Mouse (Mus musculus) hindbrain, embryonic 11.5 days (tissue): ENCODE measurements at regions not wholly inside any gene's neighbourhood (a gene's known extent, or its start where the extent isn't known, plus 50 kb on each side); places are given as distances from the start of the nearest gene placed in this dataset.
A peak's percentile ranks its signal among the peaks of the same experiment; 100 is the strongest.
"Not testable (repeated sequence)": the region's sequence is repeated elsewhere in the genome, so short reads cannot be mapped to it uniquely, and the experiment has no call there.

Experiments used
- ATAC-seq: fragments of 200-750 bp; cut with Nextera tagmentation; 2 replicates; pipeline ENCODE4 v1.8.0; 2017; ENCODE audit warnings: mild to moderate bottlenecking, moderate TSS enrichment, moderate library complexity; ENCODE audit not compliant: low FRiP score
- DNase-seq: peaks from one replicate; pipeline ENCODE4 v3.0.0-alpha.2; 2015; ENCODE audit warnings: low spot score
- H3K27ac ChIP-seq: fragments of 300-500 bp; sonication (generic); 2 replicates; pipeline ENCODE4 v1.5.1; 2014; ENCODE audit warnings: mild to moderate bottlenecking, low read depth, low read length
- H3K27me3 ChIP-seq: fragments of 300-500 bp; sonication (generic); 2 replicates; pipeline ENCODE4 v1.6.1; 2014; ENCODE audit warnings: mild to moderate bottlenecking, low read length, moderate library complexity, mixed read lengths; ENCODE audit not compliant: control insufficient read depth, insufficient read depth
- H3K36me3 ChIP-seq: fragments of 300-500 bp; sonication (generic); 2 replicates; pipeline ENCODE4 v1.6.1; 2014; ENCODE audit warnings: mild to moderate bottlenecking, low read length, moderate library complexity, mixed read lengths; ENCODE audit not compliant: control insufficient read depth, insufficient read depth
- H3K4me1 ChIP-seq: fragments of 300-500 bp; sonication (generic); replicated peaks from 2 replicates; pipeline ENCODE4 v1.6.1; 2014; ENCODE audit warnings: low read length, mixed read lengths; ENCODE audit not compliant: control insufficient read depth, insufficient read depth
- H3K4me2 ChIP-seq: fragments of 300-500 bp; sonication (generic); replicated peaks from 2 replicates; pipeline ENCODE4 v1.6.1; 2014; ENCODE audit warnings: mild to moderate bottlenecking, low read depth, low read length
- H3K4me3 ChIP-seq: fragments of 300-500 bp; sonication (generic); 2 replicates; pipeline ENCODE4 v1.5.1; 2014; ENCODE audit warnings: low read depth, low read length
- H3K9ac ChIP-seq: fragments of 300-500 bp; sonication (generic); 2 replicates; pipeline ENCODE4 v1.6.1; 2014; ENCODE audit warnings: low read depth, low read length
- H3K9me3 ChIP-seq: fragments of 300-500 bp; sonication (generic); 2 replicates; pipeline ENCODE4 v1.6.1; 2016; ENCODE audit warnings: low read length; ENCODE audit not compliant: control insufficient read depth
- WGBS: fragments of 180-500 bp; shearing (Covaris S2); extraction: QIAGEN DNeasy Blood & Tissue Kit; methylation state at CpG from one replicate; pipeline ENCODE4 v1.1.7; 2014; 5-methylcytosine and 5-hydroxymethylcytosine counted together

GRCm38 (mm10) chr3:157423447-157423846 lies 110.5 kb upstream of the Zranb2 start:
- 35% methylated on average over 1 of the region's 1 CpGs for WGBS
- H3K4me3 ChIP-seq, H3K9me3 ChIP-seq, DNase-seq, H3K36me3 ChIP-seq, H3K4me1 ChIP-seq, H3K27me3 ChIP-seq, H3K4me2 ChIP-seq, ATAC-seq, H3K9ac ChIP-seq, H3K27ac ChIP-seq: not testable (repeated sequence)

- Histone ChIP-seq H3K4me2 (no peak overlapping the region), H3K27ac (no peak overlapping the region), H3K27me3 (no peaks in the 10 kb centered on the region), H3K4me1 (no peaks in the 10 kb centered on the region), H3K36me3 (no peaks in the 10 kb centered on the region), H3K4me3 (no peak overlapping the region), H3K9me3 (no peaks in the 10 kb centered on the region), H3K9ac (no peak overlapping the region)
- DNase-seq (no peak), ATAC-seq (no peak)
- 82% methylated on average over 3 of the region's 3 CpGs for WGBS
Measured at GRCm38 (mm10) chr3:157426720-157427119, 107.2 kb upstream of the Zranb2 start.

DNA sequence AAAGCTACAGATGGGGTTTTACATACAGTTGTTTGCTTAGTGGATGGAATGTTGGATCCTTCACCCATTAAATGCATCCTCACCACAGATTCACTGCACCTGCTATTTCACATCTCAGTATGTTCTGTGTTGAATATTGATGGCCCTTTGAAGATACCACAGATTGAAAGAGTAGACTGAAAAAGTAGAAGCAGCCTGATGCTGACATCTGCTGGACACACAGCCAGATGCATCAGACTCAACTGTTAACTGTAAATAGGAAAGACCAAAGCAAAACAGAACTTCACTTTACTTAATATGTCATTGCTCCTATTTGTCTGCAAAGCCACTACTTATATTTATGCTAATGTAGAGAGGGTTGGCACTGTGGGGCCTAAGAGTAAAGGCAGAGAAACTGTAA lies 84.2 kb upstream of the Zranb2 start:
- peak; percentile 51 for DNase-seq
- Histone ChIP-seq H3K4me3 (no peak overlapping the region), H3K27ac (no peak overlapping the region), H3K36me3 (no peaks in the 10 kb centered on the region), H3K4me2 (no peak overlapping the region), H3K9me3 (no peaks in the 10 kb centered on the region), H3K27me3 (no peaks in the 10 kb centered on the region), H3K9ac (no peak overlapping the region), H3K4me1 (no peaks in the 10 kb centered on the region)
- peak; percentile 77 for ATAC-seq

- H3K4me2 ChIP-seq = no peak overlapping the region
- no peak overlapping the region for H3K4me3 ChIP-seq
- no peaks in the 10 kb centered on the region for H3K27me3 ChIP-seq
- no peaks in the 10 kb centered on the region for H3K4me1 ChIP-seq
- H3K36me3 ChIP-seq = no peaks in the 10 kb centered on the region
- no peak overlapping the region for H3K27ac ChIP-seq
- ATAC-seq = no peak
- H3K9me3 ChIP-seq = no peaks in the 10 kb centered on the region
- 88% methylated on average over 2 of the region's 2 CpGs for WGBS
- no peak for DNase-seq
- H3K9ac ChIP-seq = no peak overlapping the region
Measured at GRCm38 (mm10) chr3:157471600-157471999, 62.4 kb upstream of the Zranb2 start.

- Histone ChIP-seq H3K9me3 (no peaks in the 10 kb centered on the region), H3K9ac (no peak overlapping the region), H3K4me3 (no peak overlapping the region), H3K36me3 (no peaks in the 10 kb centered on the region), H3K4me1 (no peaks in the 10 kb centered on the region), H3K4me2 (no peak overlapping the region), H3K27ac (no peak overlapping the region), H3K27me3 (no peaks in the 10 kb centered on the region)
- ATAC-seq (no peak), DNase-seq (no peak)
- 85% methylated on average over 5 of the region's 5 CpGs for WGBS
Measured at GRCm38 (mm10) chr3:157472674-157473073, 61.3 kb upstream of the Zranb2 start.

- WGBS = 86% methylated on average over 2 of the region's 2 CpGs
- H3K36me3 ChIP-seq = no peaks in the 10 kb centered on the region
- no peak overlapping the region for H3K4me3 ChIP-seq
- ATAC-seq (no peak), DNase-seq (no peak)
- no peak overlapping the region for H3K9ac ChIP-seq
- H3K27me3 ChIP-seq = no peaks in the 10 kb centered on the region
- H3K4me1 ChIP-seq = no peaks in the 10 kb centered on the region
- no peaks in the 10 kb centered on the region for H3K9me3 ChIP-seq
- no peak overlapping the region for H3K27ac ChIP-seq
- no peak overlapping the region for H3K4me2 ChIP-seq
Measured at GRCm38 (mm10) chr3:157477731-157478130, 56.2 kb upstream of the Zranb2 start.
